Mouse (Mus musculus) stomach, embryonic 14.5 days (tissue): ENCODE measurements around the gene Psmc3. TPM values are rescaled to one million over a fixed set of nuclear protein-coding genes. Genes with fewer than 3 reads are reported as not detected.
A peak's percentile ranks its signal among the peaks of the same experiment; 100 is the strongest.

Experiments used
- ATAC-seq: fragments of 200-750 bp; cut with Nextera tagmentation; 2 replicates; pipeline ENCODE4 v1.8.0; 2017; ENCODE audit warnings: low read depth, moderate TSS enrichment; ENCODE audit not compliant: insufficient number of reproducible peaks, insufficient read depth, low FRiP score
- H3K27ac ChIP-seq: fragments of 300-500 bp; sonication (generic); 2 replicates; pipeline ENCODE4 v1.5.1; 2014; ENCODE audit warnings: mild to moderate bottlenecking, low read length, moderate library complexity, mixed read lengths
- H3K27me3 ChIP-seq: fragments of 300-500 bp; sonication (generic); 2 replicates; pipeline ENCODE4 v1.6.1; 2014; ENCODE audit warnings: low read length, control low read depth, mixed read lengths; ENCODE audit not compliant: control insufficient read depth, insufficient read depth
- H3K36me3 ChIP-seq: fragments of 300-500 bp; sonication (generic); 2 replicates; pipeline ENCODE4 v1.6.1; 2014; ENCODE audit warnings: mild to moderate bottlenecking, control low read depth, low read length, moderate library complexity, mixed read lengths; ENCODE audit not compliant: control insufficient read depth, insufficient read depth
- H3K4me1 ChIP-seq: fragments of 300-500 bp; sonication (generic); 2 replicates; pipeline ENCODE4 v1.6.1; 2014; ENCODE audit warnings: low read length, control low read depth, mixed read lengths; ENCODE audit not compliant: control insufficient read depth, insufficient read depth
- H3K4me2 ChIP-seq: fragments of 300-500 bp; sonication (generic); replicated peaks from 2 replicates; pipeline ENCODE4 v1.6.1; 2014; ENCODE audit warnings: low read depth, low read length, control low read depth
- H3K4me3 ChIP-seq: fragments of 300-500 bp; sonication (generic); 2 replicates; pipeline ENCODE4 v1.5.1; 2014; ENCODE audit warnings: low read depth, low read length, control low read depth
- H3K9ac ChIP-seq: fragments of 300-500 bp; sonication (generic); replicated peaks from 2 replicates; pipeline ENCODE4 v1.6.1; 2014; ENCODE audit warnings: low read depth, mild to moderate bottlenecking, control low read depth, low read length, moderate library complexity, mixed read lengths
- H3K9me3 ChIP-seq: fragments of 300-500 bp; sonication (generic); 2 replicates; pipeline ENCODE4 v1.6.1; 2016; ENCODE audit warnings: low read depth, low read length, control low read depth; ENCODE audit not compliant: control insufficient read depth
- WGBS: fragments of 180-500 bp; shearing (Covaris S2); extraction: QIAGEN DNeasy Blood & Tissue Kit; methylation state at CpG from one replicate; pipeline ENCODE4 v1.1.7; 2014; 5-methylcytosine and 5-hydroxymethylcytosine counted together
- polyA plus RNA-seq: library from polyadenylated mRNA; unstranded; fragments of >200 nt; fragmentation: Nextera tagmentation; extraction: Ambion mirVana; gene quantifications from 2 replicates; pipeline ENCODE4 v1.2.1, GENCODE M21; 2014

The Psmc3 gene
- polyA plus RNA-seq, 1 experiment from 2014 or later, result 313 TPM

DNA sequence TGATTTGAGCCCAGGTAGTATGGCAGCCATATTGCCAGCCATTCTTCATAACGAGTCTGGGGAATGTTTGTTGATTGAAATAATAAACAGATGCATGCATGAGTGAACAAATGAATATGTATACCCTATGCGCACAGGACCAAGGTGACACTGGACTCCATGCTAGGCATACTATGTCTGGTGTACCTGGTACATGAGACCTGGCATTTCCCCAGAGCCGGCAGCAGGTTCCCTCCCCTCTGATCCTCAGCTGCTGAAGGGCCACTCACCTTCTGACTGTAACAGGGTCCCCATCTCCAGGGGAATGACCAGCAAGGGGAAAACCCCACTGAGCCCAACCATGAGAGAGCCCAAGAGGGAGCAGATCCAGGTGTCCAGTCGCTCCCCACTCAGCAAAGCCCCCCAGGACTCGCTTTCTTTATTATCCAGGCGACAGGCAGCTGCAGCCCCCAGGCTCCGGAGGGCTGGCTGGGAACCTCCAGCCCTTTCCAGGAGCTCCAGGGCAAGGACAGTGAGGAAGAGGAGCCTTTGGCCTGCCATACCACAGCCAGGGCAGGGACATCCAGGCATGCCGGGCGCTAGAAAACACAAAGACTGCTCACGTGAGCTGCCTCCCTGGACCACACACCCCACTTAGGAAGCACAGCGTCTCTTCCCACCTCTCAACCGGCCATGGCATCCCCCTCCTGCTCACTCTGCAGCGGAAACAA is 14.5 kb downstream of the Psmc3 start:
- H3K9ac ChIP-seq, result no peak overlapping the region
- ATAC-seq, result no peak
- no peaks in the 10 kb centered on the region for H3K9me3 ChIP-seq
- H3K4me2 ChIP-seq, result peak overlapping the region; percentile 78
- peaks cover 17% of the 10 kb centered on the region for H3K4me1 ChIP-seq
- H3K27me3 ChIP-seq, result no peaks in the 10 kb centered on the region
- 50% methylated on average over 13 of the region's 13 CpGs for WGBS
- peak overlapping the region; percentile 60; the same call in 1 of the 2 replicates for H3K4me3 ChIP-seq
- H3K27ac ChIP-seq, result no peak overlapping the region
- H3K36me3 ChIP-seq, result peaks cover 10% of the 10 kb centered on the region

DNA sequence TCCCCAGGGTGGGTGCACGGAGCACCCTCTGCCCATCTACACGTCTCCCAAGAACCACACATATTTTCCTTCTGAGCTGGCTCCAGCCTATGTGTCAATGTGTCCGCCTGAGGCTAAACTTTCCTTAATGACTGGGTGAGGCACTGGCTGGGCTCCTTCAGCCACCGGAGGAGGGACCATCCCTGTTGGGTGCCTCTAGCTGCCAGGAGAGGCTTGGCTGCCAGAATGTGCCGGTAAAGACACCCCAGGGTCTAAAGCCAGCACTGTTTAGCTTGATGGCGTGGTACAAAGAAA is 15.0 kb downstream of the Psmc3 start:
- Histone ChIP-seq H3K4me2 (peak overlapping the region; percentile 78), H3K36me3 (peaks cover 5% of the 10 kb centered on the region), H3K4me3 (peak overlapping the region; percentile 60), H3K9ac (no peak overlapping the region), H3K9me3 (no peaks in the 10 kb centered on the region), H3K27me3 (no peaks in the 10 kb centered on the region), H3K4me1 (peaks cover 17% of the 10 kb centered on the region), H3K27ac (no peak overlapping the region)
- 45% methylated on average over 6 of the region's 6 CpGs for WGBS
- ATAC-seq, result no peak

DNA sequence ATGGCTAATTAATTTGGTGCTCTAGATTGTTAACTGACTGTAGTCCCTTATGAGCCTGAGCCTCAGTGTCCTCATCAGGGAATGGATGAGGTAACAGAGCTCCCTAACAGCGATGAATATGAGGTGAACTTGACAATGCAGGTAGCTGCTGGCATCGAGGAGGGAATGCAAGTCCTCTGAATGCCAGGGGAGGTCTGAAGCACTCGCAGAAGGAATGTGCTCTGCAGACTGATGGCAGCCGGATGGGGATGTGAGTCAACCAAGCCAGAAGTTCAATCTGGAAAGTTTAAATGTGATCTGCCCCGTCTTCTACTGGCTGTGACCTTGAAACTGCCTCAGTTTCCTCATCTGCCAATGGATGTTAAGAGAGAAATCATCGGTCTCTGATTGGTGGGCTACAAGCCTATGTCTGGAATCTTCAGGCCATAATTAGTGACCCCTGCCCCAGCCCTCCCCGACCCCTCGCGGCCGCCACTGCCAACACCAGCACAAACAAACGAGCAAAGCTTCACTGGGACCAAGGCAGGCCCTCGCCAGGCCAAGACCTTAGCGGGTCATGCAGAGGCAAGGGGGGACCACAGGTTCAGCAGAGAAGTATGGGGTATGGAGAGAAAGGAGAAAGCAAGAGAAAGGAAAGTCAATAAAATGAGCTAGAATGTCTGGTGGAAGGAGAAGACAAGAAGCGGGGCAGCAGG is 15.6 kb downstream of the Psmc3 start:
- Histone ChIP-seq H3K4me1 (peaks cover 17% of the 10 kb centered on the region), H3K36me3 (no peaks in the 10 kb centered on the region), H3K9me3 (no peaks in the 10 kb centered on the region), H3K4me3 (peak overlapping the region; percentile 60), H3K27me3 (no peaks in the 10 kb centered on the region), H3K27ac (peak overlapping the region; percentile 79), H3K4me2 (peak overlapping the region; percentile 78), H3K9ac (peak overlapping the region; percentile 57)
- WGBS, result 6% methylated on average over 14 of the region's 14 CpGs
- no peak for ATAC-seq

DNA sequence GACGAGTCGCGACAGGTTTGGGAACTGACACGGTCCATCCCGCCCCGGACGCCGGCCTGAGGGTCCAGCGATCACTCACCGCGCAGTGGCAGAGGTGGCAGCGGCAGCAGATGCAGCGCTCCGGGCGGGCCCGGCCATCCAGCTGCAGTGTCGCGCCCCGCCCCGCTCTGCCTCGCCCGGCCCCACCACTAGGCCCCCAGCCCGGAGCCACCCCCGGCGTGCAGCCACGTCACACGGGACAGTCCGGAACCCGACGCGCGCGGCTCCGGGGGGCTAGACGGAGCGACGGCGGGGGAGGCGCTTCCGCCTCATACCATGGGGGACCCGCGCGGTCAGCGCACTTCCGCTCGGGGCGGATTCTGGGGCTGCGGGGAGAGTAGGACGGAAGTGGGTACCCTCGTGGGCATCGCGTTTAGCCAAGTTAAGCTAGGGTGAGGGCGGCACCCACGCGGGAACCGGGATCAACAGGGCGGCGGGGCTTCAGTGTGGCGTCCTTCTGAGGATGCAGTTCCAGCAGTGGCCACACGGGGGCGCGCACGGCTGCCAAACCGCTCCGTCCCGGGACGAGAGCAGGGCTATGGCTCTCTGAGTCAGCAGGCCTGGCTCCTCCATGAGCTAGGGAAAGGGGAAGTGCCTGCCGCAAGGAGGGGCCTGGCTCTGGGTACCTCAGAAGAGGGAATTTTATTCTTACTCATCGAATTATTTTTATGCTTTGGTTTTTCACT is 16.4 kb downstream of the Psmc3 start, which contains the start of gene Slc39a13:
Slc39a13 (minus strand) TSS at position 342 of the 725 bp plus-strand sequence.
- peak; percentile 96 for ATAC-seq
- H3K4me2 ChIP-seq, result peak within 1 kb of the TSS; percentile 78
- no peaks in the 10 kb centered on the region for H3K27me3 ChIP-seq
- H3K9me3 ChIP-seq, result no peaks in the 10 kb centered on the region
- peaks cover 17% of the 10 kb centered on the region for H3K4me1 ChIP-seq
- under 1% methylated on average over 69 of the region's 69 CpGs for WGBS
- peak within 1 kb of the TSS; percentile 79 for H3K27ac ChIP-seq
- H3K4me3 ChIP-seq, result peak within 1 kb of the TSS; percentile 60
- peak within 1 kb of the TSS; percentile 57 for H3K9ac ChIP-seq
- H3K36me3 ChIP-seq, result no peaks in the 10 kb centered on the region

DNA sequence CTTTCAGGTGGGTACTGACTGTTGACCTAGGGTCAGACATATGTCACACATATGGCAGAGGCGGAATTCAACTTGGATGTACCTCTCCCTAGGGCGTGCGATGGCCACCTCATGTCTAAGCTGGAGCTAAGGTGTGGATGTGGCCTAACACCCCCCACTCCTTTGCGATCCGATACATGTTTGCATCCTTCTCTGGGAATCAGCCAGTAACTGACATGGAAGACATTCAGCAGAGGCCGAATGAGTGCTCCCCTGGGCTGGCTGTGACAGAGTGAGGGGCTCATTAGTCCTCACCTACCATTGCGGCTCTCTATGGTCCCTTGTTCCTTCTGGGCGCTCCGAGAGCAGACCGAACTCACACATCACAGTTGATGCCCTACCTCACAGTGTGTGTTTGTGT is 17.2 kb downstream of the Psmc3 start:
- H3K4me1 ChIP-seq, result peaks cover 17% of the 10 kb centered on the region
- H3K27me3 ChIP-seq, result no peaks in the 10 kb centered on the region
- peak overlapping the region; percentile 60 for H3K4me3 ChIP-seq
- ATAC-seq, result no peak
- no peaks in the 10 kb centered on the region for H3K9me3 ChIP-seq
- H3K4me2 ChIP-seq, result peak overlapping the region; percentile 78
- peak overlapping the region; percentile 79; the same call in 1 of the 2 replicates for H3K27ac ChIP-seq
- H3K36me3 ChIP-seq, result no peaks in the 10 kb centered on the region
- H3K9ac ChIP-seq, result no peak overlapping the region
- WGBS, result 81% methylated on average over 10 of the region's 10 CpGs

DNA sequence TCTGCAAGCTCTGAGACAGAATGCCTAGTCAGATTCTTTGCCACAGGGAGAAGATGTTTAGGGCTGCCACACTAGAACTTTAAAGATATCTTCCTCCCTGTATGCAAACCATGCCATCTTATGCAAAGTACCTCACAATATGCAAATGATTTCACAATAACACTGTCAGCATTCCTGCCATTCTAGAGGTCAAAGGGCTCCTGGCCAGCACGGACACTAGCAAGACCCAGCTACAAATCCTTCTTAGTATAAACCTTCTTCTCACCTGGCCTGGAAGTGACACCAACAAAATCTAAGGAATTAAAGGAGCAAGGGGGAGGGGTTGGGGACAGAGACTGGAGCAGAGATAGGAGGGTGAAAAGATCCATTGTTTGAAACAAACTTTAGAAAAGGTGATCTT is 18.3 kb downstream of the Psmc3 start:
- no peak for ATAC-seq

DNA sequence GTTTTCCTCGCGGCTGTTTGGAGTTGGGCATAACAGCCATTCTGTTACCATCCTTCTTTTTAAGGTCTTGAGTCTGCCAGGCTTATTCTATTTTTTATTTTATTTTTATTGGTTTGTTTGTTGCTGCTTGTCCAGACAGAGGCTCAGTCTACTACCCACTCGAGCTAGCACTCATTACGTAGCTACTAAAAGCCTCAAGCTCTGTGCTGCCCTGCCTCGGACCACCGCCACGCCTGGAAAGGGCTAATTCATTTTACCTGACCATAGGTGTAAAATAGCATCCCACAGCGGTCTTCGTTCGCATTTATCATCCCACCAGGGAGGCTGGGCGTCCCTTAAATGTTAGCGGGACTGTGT is 24.1 kb downstream of the Psmc3 start:
- no peak for ATAC-seq
- H3K4me2 ChIP-seq, result peak overlapping the region; percentile 90
- H3K27ac ChIP-seq, result no peak overlapping the region
- no peaks in the 10 kb centered on the region for H3K36me3 ChIP-seq
- H3K27me3 ChIP-seq, result no peaks in the 10 kb centered on the region
- no peaks in the 10 kb centered on the region for H3K4me1 ChIP-seq
- peak overlapping the region; percentile 50 for H3K4me3 ChIP-seq
- WGBS, result 16% methylated on average over 12 of the region's 12 CpGs
- H3K9me3 ChIP-seq, result no peaks in the 10 kb centered on the region
- H3K9ac ChIP-seq, result peak overlapping the region; percentile 64; the same call in 1 of the 2 replicates

More for the DNA sequence above, 18.3 kb downstream of the Psmc3 start:
- Histone ChIP-seq H3K27me3 (no peaks in the 10 kb centered on the region), H3K9me3 (no peaks in the 10 kb centered on the region), H3K27ac (no peak overlapping the region), H3K4me2 (no peak overlapping the region), H3K4me1 (peaks cover 17% of the 10 kb centered on the region), H3K4me3 (no peak overlapping the region), H3K9ac (no peak overlapping the region), H3K36me3 (no peaks in the 10 kb centered on the region)
- WGBS, result 36% methylated on average over 1 of the region's 1 CpGs

DNA sequence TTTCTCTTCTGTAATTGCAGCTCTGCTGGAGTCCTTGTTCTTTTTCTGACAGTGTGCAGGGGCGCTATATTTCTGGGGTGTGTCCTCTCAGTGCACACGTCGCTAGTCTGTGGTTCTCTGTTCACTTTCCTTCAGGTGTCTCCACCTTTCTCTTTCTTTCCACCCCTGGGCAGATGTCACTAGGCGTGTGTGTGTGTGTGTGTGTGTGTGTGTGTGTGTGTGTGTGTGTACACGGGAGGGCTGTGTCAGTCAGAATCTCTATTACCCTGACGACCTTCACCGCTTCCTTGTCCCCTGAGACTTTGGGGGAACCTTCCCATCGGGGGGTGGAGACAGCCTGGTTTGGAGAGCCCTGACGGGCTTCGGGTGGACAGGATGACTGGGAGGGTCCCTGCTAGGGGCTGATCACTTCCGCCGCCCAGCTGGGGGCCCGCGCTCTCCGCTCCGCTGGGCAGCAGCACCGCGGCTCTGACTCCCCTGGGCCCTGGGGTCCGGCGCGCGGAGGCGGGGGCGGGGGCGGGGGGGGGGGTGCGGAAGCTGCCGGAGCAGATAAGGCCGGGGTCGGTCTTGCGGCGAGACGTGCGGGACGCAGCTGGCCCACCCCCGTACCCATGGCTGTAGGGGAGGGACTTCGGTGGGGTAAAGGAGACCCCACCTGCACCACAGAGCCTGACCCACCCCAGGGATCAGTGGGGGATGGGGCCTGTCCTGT is 24.7 kb downstream of the Psmc3 start:
- H3K36me3 ChIP-seq, result no peaks in the 10 kb centered on the region
- 0% methylated on average over 30 of the region's 36 CpGs for WGBS
- H3K27me3 ChIP-seq, result no peaks in the 10 kb centered on the region
- peak overlapping the region; percentile 64 for H3K9ac ChIP-seq
- no peaks in the 10 kb centered on the region for H3K9me3 ChIP-seq
- ATAC-seq, result peak; percentile 73
- no peaks in the 10 kb centered on the region for H3K4me1 ChIP-seq
- H3K4me2 ChIP-seq, result peak overlapping the region; percentile 90
- no peak overlapping the region for H3K27ac ChIP-seq
- H3K4me3 ChIP-seq, result peak overlapping the region; percentile 50
